ENCODE assay signal across 25 mouse cellular contexts in the genomic region with DNA sequence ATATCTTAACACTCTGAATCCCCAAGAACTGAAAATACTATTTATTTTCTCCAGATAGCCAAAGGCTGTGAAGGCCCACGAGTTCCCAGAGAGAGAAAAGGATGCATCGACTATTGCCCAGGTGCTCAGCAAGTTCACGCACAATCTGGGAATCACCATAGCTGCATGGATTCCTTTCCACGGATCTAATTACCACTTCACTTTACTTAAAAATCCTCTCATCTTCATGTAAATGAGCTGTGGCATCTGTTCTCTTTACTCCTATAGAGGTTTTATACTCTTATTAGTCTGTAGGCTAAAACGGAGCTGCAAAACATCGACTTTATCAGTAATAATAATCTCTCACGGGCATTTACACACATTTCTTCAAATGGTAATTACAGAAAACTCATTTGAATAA.
"Had no signal": no experiment of that assay in that cellular context is flagged by ENCODE, and none has a peak within 500 bp of the region (broad histone marks: within the 10 kb centered on the region; RNA-seq: fewer than 3 reads in every experiment).

No protein-coding gene starts in this region.

- DNase-seq: gastrocnemius, adult 2 months; gastrocnemius, postnatal 10 days; gastrocnemius, postnatal 25 days; heart, adult 18-20 months; heart, postnatal 10 days; heart, postnatal 4 days; kidney, adult 11 months; kidney, adult 2 months; kidney, adult 9 months; kidney, postnatal 14 days; kidney, postnatal 36 days; layer of hippocampus, adult 9-11 months; layer of hippocampus, postnatal 36 days; liver had no signal

- H3K9me3 ChIP-seq: heart, embryonic 10.5 days; heart, embryonic 12.5 days; hindbrain, embryonic 10.5 days; hindbrain, embryonic 13.5 days; hindbrain, embryonic 15.5 days; kidney, embryonic 15.5 days; limb, embryonic 10.5 days; limb, embryonic 12.5 days had no signal

- H3K4me2 ChIP-seq: heart, embryonic 12.5 days; hindbrain, embryonic 13.5 days; hindbrain, embryonic 15.5 days; kidney, embryonic 15.5 days; limb, embryonic 12.5 days had no signal

- ATAC-seq: hindbrain, postnatal 0 days; intestine, embryonic 16.5 days had no signal

- H3K27ac ChIP-seq: gastrocnemius, adult 2 months; heart, embryonic 10.5 days; hindbrain, embryonic 10.5 days; hindbrain, embryonic 13.5 days; hindbrain, embryonic 15.5 days; hindbrain, postnatal 0 days; kidney, embryonic 15.5 days; kidney, postnatal 0 days; limb, embryonic 10.5 days; limb, embryonic 12.5 days had no signal

- H3K27me3 ChIP-seq: heart, embryonic 12.5 days; hindbrain, embryonic 13.5 days; hindbrain, embryonic 15.5 days; kidney, embryonic 15.5 days; limb, embryonic 12.5 days had no signal

- H3K4me1 ChIP-seq: heart, embryonic 10.5 days; heart, embryonic 12.5 days; hindbrain, embryonic 10.5 days; hindbrain, embryonic 13.5 days; hindbrain, embryonic 15.5 days; kidney, embryonic 15.5 days; limb, embryonic 10.5 days; limb, embryonic 12.5 days had no signal

- H3K36me3 ChIP-seq: heart, embryonic 10.5 days; heart, embryonic 12.5 days; hindbrain, embryonic 10.5 days; hindbrain, embryonic 13.5 days; hindbrain, embryonic 15.5 days; kidney, embryonic 15.5 days; limb, embryonic 10.5 days; limb, embryonic 12.5 days had no signal

- H3K9ac ChIP-seq: heart, embryonic 12.5 days; hindbrain, embryonic 13.5 days; hindbrain, embryonic 15.5 days; kidney, embryonic 15.5 days; limb, embryonic 12.5 days had no signal

- H3K4me3 ChIP-seq: gastrocnemius, adult 2 months; heart, embryonic 10.5 days; heart, embryonic 12.5 days; hindbrain, embryonic 10.5 days; hindbrain, embryonic 13.5 days; hindbrain, embryonic 15.5 days; kidney, embryonic 15.5 days; limb, embryonic 10.5 days; limb, embryonic 12.5 days had no signal
